Mouse (Mus musculus): ENCODE results near the gene Cttnbp2nl. TPM values are rescaled to one million over a fixed set of nuclear protein-coding genes. Genes with fewer than 3 reads are reported as not detected.
A peak's percentile ranks its signal among the peaks of the same experiment; 100 is the strongest.

Cttnbp2nl gene
- polyA plus RNA-seq, 1 experiment: 4.2 TPM

DNA sequence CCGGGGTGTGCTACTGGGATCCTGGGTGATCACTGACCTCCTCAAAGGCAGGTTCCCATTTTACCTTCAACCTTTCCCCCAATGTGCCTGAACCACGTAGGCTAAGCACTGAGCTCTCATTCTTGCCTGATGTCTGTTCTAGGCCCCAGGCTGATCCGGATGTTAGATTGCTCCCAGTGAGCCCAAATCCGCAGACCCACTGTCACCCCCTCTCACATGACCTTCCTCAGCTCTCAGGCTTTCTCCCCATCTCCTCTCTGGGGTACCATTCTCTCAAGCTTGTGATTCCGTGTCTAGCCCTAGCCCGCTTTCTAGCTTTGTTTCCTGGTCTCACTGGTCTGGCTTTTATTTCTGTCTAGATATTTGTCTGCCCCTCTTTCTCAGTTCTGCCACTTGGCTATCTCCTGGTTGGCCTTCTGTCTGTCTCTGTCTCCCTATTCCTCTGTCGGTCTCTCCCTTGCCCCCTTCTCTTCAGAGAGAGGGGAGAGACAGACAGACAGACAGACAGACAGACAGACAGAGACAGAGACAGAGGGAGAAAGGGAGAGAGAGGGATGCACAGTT is 86.9 kb downstream of the Cttnbp2nl start:
- Histone ChIP-seq H3K4me1 (ENCODE audit: control insufficient read depth, insufficient read depth, low read length) (peaks cover 3% of the 10 kb centered on the region; the same call in 1 of the 2 replicates), H3K27me3 (replicated peaks; ENCODE audit: control insufficient read depth, insufficient read depth, low read length) (peaks cover 3% of the 10 kb centered on the region; the same call in 1 of the 2 replicates), H3K27ac (ENCODE audit: insufficient read depth, low read depth, low read length) (no peak overlapping the region), H3K36me3 (ENCODE audit: control insufficient read depth, insufficient read depth, low read length) (no peaks in the 10 kb centered on the region), H3K4me3 (ENCODE audit: insufficient read depth, low read depth, low read length) (no peak overlapping the region)
- TF ChIP-seq POLR2A (IDR thresholded peaks at IDR 0.05; ENCODE audit: low read depth, low read length) (no peak), CTCF (conservative IDR thresholded peaks at IDR 0.05; ENCODE audit: insufficient read depth, insufficient read length, low read depth, low read length) (no peak)
- WGBS: 92% methylated on average over 7 of the region's 7 CpGs
- no peak for DNase-seq

- Histone ChIP-seq H3K27me3 (replicated peaks; ENCODE audit: control insufficient read depth, insufficient read depth, low read length) (peaks cover 3% of the 10 kb centered on the region; the same call in 1 of the 2 replicates), H3K27ac (ENCODE audit: insufficient read depth, low read depth, low read length) (no peak overlapping the region), H3K36me3 (ENCODE audit: control insufficient read depth, insufficient read depth, low read length) (no peaks in the 10 kb centered on the region), H3K4me1 (ENCODE audit: control insufficient read depth, insufficient read depth, low read length) (peaks cover 3% of the 10 kb centered on the region; the same call in 1 of the 2 replicates), H3K4me3 (ENCODE audit: insufficient read depth, low read depth, low read length) (no peak overlapping the region)
- no peak for DNase-seq
- TF ChIP-seq POLR2A (IDR thresholded peaks at IDR 0.05; ENCODE audit: low read depth, low read length) (no peak), CTCF (conservative IDR thresholded peaks at IDR 0.05; ENCODE audit: insufficient read depth, insufficient read length, low read depth, low read length) (no peak)
- 87% methylated on average over 8 of the region's 8 CpGs for WGBS
These were observed 87.7 kb downstream of the Cttnbp2nl start for GRCm38 (mm10) chr3:104965070-104965855.

DNA sequence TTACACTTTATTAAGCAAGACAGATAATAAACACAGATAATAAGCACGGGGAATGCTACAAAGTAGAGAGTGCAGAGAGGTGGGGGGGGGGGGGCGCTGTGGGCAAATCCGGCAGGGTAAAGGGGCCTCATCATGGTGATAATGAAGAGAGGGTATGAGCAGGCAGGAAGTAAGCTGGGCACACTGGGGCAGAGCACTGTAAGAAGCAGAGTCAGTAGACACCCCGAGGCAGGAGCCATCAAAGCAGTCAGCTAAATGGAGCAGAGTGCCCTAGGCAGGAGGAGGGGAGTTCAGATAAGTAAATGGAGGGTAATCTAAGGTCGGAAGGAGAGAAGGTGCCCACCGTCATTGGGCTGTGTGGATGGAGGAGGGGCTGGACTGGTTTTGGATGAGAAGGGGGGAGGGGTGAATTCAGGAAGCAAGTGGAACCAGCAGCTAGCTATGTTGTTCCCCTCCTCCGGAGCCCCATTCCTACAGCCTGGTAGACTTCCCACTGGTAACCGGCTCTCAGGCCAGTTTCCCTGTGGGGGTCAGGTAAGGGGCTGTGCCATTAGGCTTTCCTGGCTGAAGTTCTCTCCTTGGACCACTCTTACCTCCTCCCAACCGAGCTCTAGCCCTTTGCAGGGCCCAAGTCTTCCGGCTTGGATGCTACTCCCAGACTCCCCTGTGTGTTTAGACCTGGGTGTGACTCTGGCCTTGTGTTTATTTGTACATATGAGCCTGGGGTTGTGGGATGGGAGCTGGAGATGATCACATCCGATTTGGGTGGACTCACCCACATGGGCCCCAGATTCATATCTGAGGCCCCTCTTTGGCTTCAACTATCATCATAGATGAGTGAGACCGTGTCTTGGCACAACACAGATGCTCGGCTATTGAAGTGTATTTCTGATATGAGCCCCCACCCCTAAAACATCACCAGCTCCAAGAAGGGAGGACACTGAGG is 89.3 kb downstream of the Cttnbp2nl start:
- H3K27me3 ChIP-seq (replicated peaks; ENCODE audit: control insufficient read depth, insufficient read depth, low read length): peaks cover 3% of the 10 kb centered on the region; the same call in 1 of the 2 replicates
- no peak for DNase-seq
- 46% methylated on average over 12 of the region's 13 CpGs for WGBS

GRCm38 (mm10) chr3:104962866-104963265 is 90.1 kb downstream of the Cttnbp2nl start:
- no peak overlapping the region for H3K27ac ChIP-seq (ENCODE audit: insufficient read depth, low read depth, low read length)
- H3K4me1 ChIP-seq (ENCODE audit: control insufficient read depth, insufficient read depth, low read length): no peaks in the 10 kb centered on the region
- no peaks in the 10 kb centered on the region for H3K36me3 ChIP-seq (ENCODE audit: control insufficient read depth, insufficient read depth, low read length)
- TF ChIP-seq POLR2A (IDR thresholded peaks at IDR 0.05; ENCODE audit: low read depth, low read length): no peak
- no peak for TF ChIP-seq CTCF (conservative IDR thresholded peaks at IDR 0.05; ENCODE audit: insufficient read depth, insufficient read length, low read depth, low read length)
- 11% methylated on average over 5 of the region's 5 CpGs for WGBS
- no peak overlapping the region for H3K4me3 ChIP-seq (ENCODE audit: insufficient read depth, low read depth, low read length)
- peaks cover 3% of the 10 kb centered on the region; the same call in 1 of the 2 replicates for H3K27me3 ChIP-seq (replicated peaks; ENCODE audit: control insufficient read depth, insufficient read depth, low read length)
- no peak for DNase-seq

More for the DNA sequence above, 89.3 kb downstream of the Cttnbp2nl start:
- Histone ChIP-seq H3K27ac (ENCODE audit: insufficient read depth, low read depth, low read length) (no peak overlapping the region), H3K4me1 (ENCODE audit: control insufficient read depth, insufficient read depth, low read length) (peaks cover 3% of the 10 kb centered on the region; the same call in 1 of the 2 replicates), H3K36me3 (ENCODE audit: control insufficient read depth, insufficient read depth, low read length) (no peaks in the 10 kb centered on the region), H3K4me3 (ENCODE audit: insufficient read depth, low read depth, low read length) (no peak overlapping the region)
- TF ChIP-seq CTCF (conservative IDR thresholded peaks at IDR 0.05; ENCODE audit: insufficient read depth, insufficient read length, low read depth, low read length): no peak
- TF ChIP-seq POLR2A (IDR thresholded peaks at IDR 0.05; ENCODE audit: low read depth, low read length): no peak

- H3K27me3 ChIP-seq (replicated peaks; ENCODE audit: control insufficient read depth, insufficient read depth, low read length): peaks cover 3% of the 10 kb centered on the region; the same call in 1 of the 2 replicates
- TF ChIP-seq POLR2A (IDR thresholded peaks at IDR 0.05; ENCODE audit: low read depth, low read length) (no peak), CTCF (conservative IDR thresholded peaks at IDR 0.05; ENCODE audit: insufficient read depth, insufficient read length, low read depth, low read length) (no peak)
- H3K27ac ChIP-seq (ENCODE audit: insufficient read depth, low read depth, low read length): no peak overlapping the region
- H3K36me3 ChIP-seq (ENCODE audit: control insufficient read depth, insufficient read depth, low read length): no peaks in the 10 kb centered on the region
- peak overlapping the region; percentile 40 for H3K4me3 ChIP-seq (ENCODE audit: insufficient read depth, low read depth, low read length)
- 2% methylated on average over 31 of the region's 31 CpGs for WGBS
- DNase-seq: no peak
- no peaks in the 10 kb centered on the region for H3K4me1 ChIP-seq (ENCODE audit: control insufficient read depth, insufficient read depth, low read length)
These were observed 90.8 kb downstream of the Cttnbp2nl start for GRCm38 (mm10) chr3:104962141-104962611.

GRCm38 (mm10) chr3:104961066-104962059 is 91.6 kb downstream of the Cttnbp2nl start, which contains the start of gene Wnt2b:
Gene Wnt2b, minus strand, starts transcription at chr3:104961921.
- Histone ChIP-seq H3K36me3 (ENCODE audit: control insufficient read depth, insufficient read depth, low read length) (no peaks in the 10 kb centered on the region), H3K4me1 (ENCODE audit: control insufficient read depth, insufficient read depth, low read length) (no peaks in the 10 kb centered on the region), H3K27ac (ENCODE audit: insufficient read depth, low read depth, low read length) (no peak within 1 kb of the TSS), H3K27me3 (replicated peaks; ENCODE audit: control insufficient read depth, insufficient read depth, low read length) (peaks cover 3% of the 10 kb centered on the region; the same call in 1 of the 2 replicates), H3K4me3 (ENCODE audit: insufficient read depth, low read depth, low read length) (peak within 1 kb of the TSS; percentile 40)
- no peak for DNase-seq
- TF ChIP-seq CTCF (conservative IDR thresholded peaks at IDR 0.05; ENCODE audit: insufficient read depth, insufficient read length, low read depth, low read length) (no peak), POLR2A (IDR thresholded peaks at IDR 0.05; ENCODE audit: low read depth, low read length) (no peak)
- WGBS: 2% methylated on average over 84 of the region's 87 CpGs

Measured in kidney, adult 2 months (tissue).